Mouse (Mus musculus) heart, postnatal 0 days (tissue): Measurements from ENCODE around the gene Tnk2.

Experiments used
- CTCF ChIP-seq: IDR thresholded peaks from 2 replicates; pipeline ENCODE4 v1.5.1; 2016; ENCODE audit warnings: antibody characterized with exemption, control low read depth, low read depth
- EP300 ChIP-seq: IDR thresholded peaks from 2 replicates; pipeline ENCODE4 v1.6.1; 2016; ENCODE audit warnings: antibody characterized with exemption, low read depth

- TF ChIP-seq CTCF (no peak), EP300 (no peak)
These were observed 79.5 kb downstream of the Tnk2 start for GRCm38 (mm10) chr16:32723163-32723562.
